Mouse (Mus musculus) spleen, adult 2 months (tissue): ENCODE results near the gene Dusp12.

Experiments
- CTCF ChIP-seq: fragments of 200-500 bp; IDR thresholded peaks from 2 replicates; pipeline ENCODE4 v1.5.1; 2011; ENCODE audit warnings: mild to moderate bottlenecking, inconsistent platforms; ENCODE audit not compliant: insufficient read depth, insufficient read length, insufficient replicate concordance; ENCODE audit errors: extremely low read depth
- POLR2A ChIP-seq: fragments of 200-500 bp; IDR thresholded peaks from 2 replicates; pipeline ENCODE4 v1.6.1; 2011; ENCODE audit warnings: low read depth, low read length, inconsistent platforms

GRCm38 (mm10) chr1:170829781-170830180 is 55.6 kb downstream of the Dusp12 start:
- no peak for TF ChIP-seq POLR2A
- TF ChIP-seq CTCF: no peak
